ENCODE assay signal across 30 mouse cellular contexts in genomic region chr4:110420306-110420705, GRCm38 (mm10). TPM values are rescaled to one million over a fixed set of nuclear protein-coding genes. Genes with fewer than 3 reads are reported as not detected.
DNase-seq lines count a peak whose midpoint lies in the region; ATAC-seq lines count a peak whose summit lies in the region.
"Had no signal": no experiment of that assay in that cellular context is flagged by ENCODE, and none has a peak within 500 bp of the region (broad histone marks: within the 10 kb centered on the region; RNA-seq: fewer than 3 reads in every experiment).

No protein-coding gene starts in this region.

- 36% methylated on average over 2 of the region's 2 CpGs for WGBS in heart, embryonic 11.5 days (ENCODE audit: insufficient replicate concordance)
- WGBS in heart, embryonic 13.5 days, result 17% methylated on average over 2 of the region's 2 CpGs
- 43% methylated on average over 2 of the region's 2 CpGs for WGBS in heart, embryonic 10.5 days
- 74% methylated on average over 2 of the region's 2 CpGs for WGBS in kidney, embryonic 14.5 days

- intact Hi-C loops in heart, postnatal 14 days (cut with DNase I), result no loop called here

- H3K36me3 ChIP-seq in heart, embryonic 11.5 days (ENCODE audit: control insufficient read depth, insufficient read depth, low read length), result no peaks in the 10 kb centered on the region
- no peaks in the 10 kb centered on the region for H3K36me3 ChIP-seq in heart, embryonic 13.5 days
- no peaks in the 10 kb centered on the region for H3K36me3 ChIP-seq in heart, embryonic 10.5 days
- no peaks in the 10 kb centered on the region for H3K36me3 ChIP-seq in kidney, embryonic 14.5 days (ENCODE audit: control insufficient read depth, insufficient read depth, low read length)
- H3K36me3 ChIP-seq: embryonic facial prominence, embryonic 10.5 days; embryonic facial prominence, embryonic 13.5 days; forebrain, embryonic 12.5 days; forebrain, embryonic 15.5 days had no signal

- H3K4me1 ChIP-seq in heart, embryonic 11.5 days (ENCODE audit: control insufficient read depth, insufficient read depth, low read length), result no peaks in the 10 kb centered on the region
- 0 out of 2 replicates have a peak, but pooled peaks cover 2% of the 10 kb centered on the region for H3K4me1 ChIP-seq in heart, embryonic 13.5 days
- H3K4me1 ChIP-seq in heart, embryonic 10.5 days, result no peaks in the 10 kb centered on the region
- no peaks in the 10 kb centered on the region for H3K4me1 ChIP-seq in kidney, embryonic 14.5 days (ENCODE audit: control insufficient read depth, insufficient read depth, low read length)
- H3K4me1 ChIP-seq: embryonic facial prominence, embryonic 10.5 days; embryonic facial prominence, embryonic 13.5 days; forebrain, embryonic 12.5 days; forebrain, embryonic 15.5 days had no signal

- no peaks in the 10 kb centered on the region for H3K9me3 ChIP-seq in heart, embryonic 11.5 days (replicated peaks; ENCODE audit: control insufficient read depth, low read length)
- H3K9me3 ChIP-seq in heart, embryonic 13.5 days, result no peaks in the 10 kb centered on the region
- no peaks in the 10 kb centered on the region for H3K9me3 ChIP-seq in heart, embryonic 10.5 days
- no peaks in the 10 kb centered on the region for H3K9me3 ChIP-seq in kidney, embryonic 14.5 days (ENCODE audit: control insufficient read depth, low read length)
- H3K9me3 ChIP-seq: embryonic facial prominence, embryonic 10.5 days; embryonic facial prominence, embryonic 13.5 days; forebrain, embryonic 12.5 days; forebrain, embryonic 15.5 days had no signal

- no peak overlapping the region for H3K9ac ChIP-seq in heart, embryonic 11.5 days (ENCODE audit: low read depth, low read length)
- no peak overlapping the region for H3K9ac ChIP-seq in heart, embryonic 13.5 days
- no peak overlapping the region for H3K9ac ChIP-seq in kidney, embryonic 14.5 days (ENCODE audit: low read depth, low read length)
- H3K9ac ChIP-seq: embryonic facial prominence, embryonic 13.5 days; forebrain, embryonic 12.5 days; forebrain, embryonic 15.5 days; hindbrain, embryonic 14.5 days had no signal

- no peak overlapping the region for H3K4me2 ChIP-seq in heart, embryonic 11.5 days
- H3K4me2 ChIP-seq in heart, embryonic 13.5 days, result no peak overlapping the region
- H3K4me2 ChIP-seq in kidney, embryonic 14.5 days (replicated peaks; ENCODE audit: low read depth, low read length), result no peak overlapping the region
- H3K4me2 ChIP-seq: embryonic facial prominence, embryonic 13.5 days; forebrain, embryonic 12.5 days; forebrain, embryonic 15.5 days; hindbrain, embryonic 14.5 days had no signal

- H3K4me3 ChIP-seq in heart, embryonic 11.5 days (ENCODE audit: low read depth, low read length), result no peak overlapping the region
- H3K4me3 ChIP-seq in heart, embryonic 13.5 days, result no peak overlapping the region
- no peak overlapping the region for H3K4me3 ChIP-seq in heart, embryonic 10.5 days
- H3K4me3 ChIP-seq in kidney, embryonic 14.5 days (ENCODE audit: low read length), result no peak overlapping the region
- H3K4me3 ChIP-seq: embryonic facial prominence, embryonic 10.5 days; embryonic facial prominence, embryonic 13.5 days; erythroblast, embryonic 14.5 days; forebrain, embryonic 12.5 days; forebrain, embryonic 15.5 days; heart, adult 2 months had no signal

- ATAC-seq in heart, embryonic 11.5 days (replicated peaks; ENCODE audit: insufficient number of reproducible peaks, low FRiP score, low TSS enrichment), result no peak
- no peak for ATAC-seq in heart, embryonic 13.5 days (ENCODE audit: extremely low read depth, insufficient number of reproducible peaks, low FRiP score, low TSS enrichment)
- no peak for ATAC-seq in kidney, embryonic 14.5 days (ENCODE audit: low FRiP score, low TSS enrichment)
- ATAC-seq: activated CD4-positive, CD25-positive, alpha-beta regulatory T cell, adult 4 months; forebrain, embryonic 15.5 days; hindbrain, postnatal 0 days; inflammation-experienced regulatory T-cells, adult 6 months; intestine, postnatal 0 days had no signal

- peak; percentile 85 for DNase-seq in heart, adult 11 months
- no peak for DNase-seq in heart, embryonic 10.5 days (ENCODE audit: low spot score)
- DNase-seq in heart, postnatal 14 days, result peak; percentile 4 to 5
- no peak for DNase-seq in retina, embryonic 14.5 days (ENCODE audit: low spot score)
- DNase-seq: adrenal gland, adult 8-10 months; adrenal gland, postnatal 25 days; cerebellum, adult 11-12 months; cerebellum, adult 8-10 months; cerebellum, postnatal 10 days; cerebellum, postnatal 36 days; embryo, embryonic 11 days; gastrocnemius, postnatal 10 days; gastrocnemius, postnatal 36 days; kidney, adult 2 months had no signal

- no peak overlapping the region for H3K27ac ChIP-seq in heart, embryonic 11.5 days (ENCODE audit: low read depth, low read length)
- peak overlapping the region; percentile 24; the same call in 1 of the 2 replicates for H3K27ac ChIP-seq in heart, embryonic 13.5 days (replicated peaks)
- H3K27ac ChIP-seq in heart, embryonic 10.5 days, result no peak overlapping the region
- H3K27ac ChIP-seq in kidney, embryonic 14.5 days (ENCODE audit: low read depth, low read length), result no peak overlapping the region
- H3K27ac ChIP-seq: embryonic facial prominence, embryonic 10.5 days; embryonic facial prominence, embryonic 13.5 days; forebrain, embryonic 12.5 days; forebrain, embryonic 15.5 days; heart, adult 2 months; hindbrain, embryonic 14.5 days; hindbrain, postnatal 0 days had no signal

- H3K27me3 ChIP-seq in heart, embryonic 11.5 days (ENCODE audit: control insufficient read depth, insufficient read depth, low read length), result no peaks in the 10 kb centered on the region
- H3K27me3 ChIP-seq in heart, embryonic 13.5 days (replicated peaks), result no peaks in the 10 kb centered on the region
- no peaks in the 10 kb centered on the region for H3K27me3 ChIP-seq in heart, embryonic 10.5 days (ENCODE audit: insufficient read depth, poor library complexity, severe bottlenecking)
- no peaks in the 10 kb centered on the region for H3K27me3 ChIP-seq in kidney, embryonic 14.5 days (ENCODE audit: control insufficient read depth, insufficient read depth, low read length)
- H3K27me3 ChIP-seq: embryonic facial prominence, embryonic 13.5 days; forebrain, embryonic 12.5 days; forebrain, embryonic 15.5 days had no signal

RNA-seq across cellular contexts. Expression of gene Agbl4, which starts 22.8 kb away (rescaled TPM):
- polyA plus RNA-seq in heart, embryonic 11.5 days (2014; fragmentation: Nextera tagmentation; extraction: Ambion mirVana), result 0.90 and 1.4 TPM in 2 replicates
- 0.79 and 0.94 TPM in 2 replicates for polyA plus RNA-seq in heart, embryonic 13.5 days (2015; fragmentation: Nextera tagmentation; extraction: Ambion mirVana)
- polyA plus RNA-seq in heart, embryonic 10.5 days (2016; fragmentation: Nextera tagmentation; extraction: Ambion mirVana), result 0.23 and 0.79 TPM in 2 replicates
- total RNA-seq in heart, postnatal 14 days (2021), result under 1 TPM; 0.51 to 0.79 TPM
- polyA plus RNA-seq in kidney, embryonic 14.5 days (2014; fragmentation: Nextera tagmentation; extraction: Ambion mirVana), result 0.23 and 0.30 TPM in 2 replicates
- total RNA-seq: ES-E14; gastrocnemius, adult 18-20 months; gastrocnemius, postnatal 36 days had no signal
- polyA plus RNA-seq: activated CD4-positive, CD25-positive, alpha-beta regulatory T cell, adult 4 months; erythroblast, embryonic 14.5 days; inflammation-experienced regulatory T-cells, adult 6 months had no signal

Comparison
In these comparisons a context has a peak if more than half of its experiments do, and no peak if none do; other contexts are left out.
1. DNase-seq: peak in heart, adult 11 months (single experiment) and heart, postnatal 14 days (2 of 2); none in heart, embryonic 10.5 days (single experiment) and retina, embryonic 14.5 days (single experiment).